Mouse (Mus musculus) embryo, embryonic 10 days (tissue): ENCODE measurements at regions not wholly inside any gene's neighbourhood (a gene's known extent, or its start where the extent isn't known, plus 50 kb on each side); places are given as distances from the start of the nearest gene placed in this dataset.

Experiments
- DNase-seq: peaks from one replicate; pipeline ENCODE4 v3.0.0-alpha.2; 2015; ENCODE audit warnings: low spot score

DNA sequence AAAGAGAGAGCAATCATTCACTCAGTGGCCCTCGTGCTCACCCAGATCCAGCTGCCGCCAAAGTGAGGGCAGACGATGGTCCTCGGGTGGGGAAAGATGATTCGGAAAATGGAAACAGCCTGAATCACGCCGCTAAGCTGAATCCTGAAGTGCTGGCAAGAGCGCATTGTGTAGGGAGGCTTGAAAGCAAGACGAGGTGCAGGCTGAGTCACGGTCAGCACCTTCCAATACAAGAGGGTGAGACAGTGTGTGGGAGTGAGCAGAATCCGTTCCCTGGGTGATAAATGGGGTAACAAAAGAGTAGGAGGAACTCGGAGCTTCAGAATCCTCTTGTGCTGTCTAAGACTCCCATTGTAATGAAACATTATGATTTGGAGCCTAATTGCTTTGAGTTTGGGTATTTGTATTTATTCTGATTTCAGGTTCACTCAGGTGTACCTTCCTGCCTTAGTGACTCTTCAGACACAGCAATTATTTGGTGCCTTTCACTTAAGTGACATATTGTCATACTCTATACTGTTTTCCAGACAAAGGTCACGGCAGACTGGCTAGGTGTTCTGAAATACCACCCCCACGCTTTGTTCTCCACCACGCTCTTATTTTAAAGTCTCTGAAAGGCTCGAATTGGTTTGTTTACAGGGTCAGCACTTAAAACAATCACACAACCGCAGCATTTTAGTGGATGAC is 70.0 kb downstream of the Mbip start:
- no peak for DNase-seq

DNA sequence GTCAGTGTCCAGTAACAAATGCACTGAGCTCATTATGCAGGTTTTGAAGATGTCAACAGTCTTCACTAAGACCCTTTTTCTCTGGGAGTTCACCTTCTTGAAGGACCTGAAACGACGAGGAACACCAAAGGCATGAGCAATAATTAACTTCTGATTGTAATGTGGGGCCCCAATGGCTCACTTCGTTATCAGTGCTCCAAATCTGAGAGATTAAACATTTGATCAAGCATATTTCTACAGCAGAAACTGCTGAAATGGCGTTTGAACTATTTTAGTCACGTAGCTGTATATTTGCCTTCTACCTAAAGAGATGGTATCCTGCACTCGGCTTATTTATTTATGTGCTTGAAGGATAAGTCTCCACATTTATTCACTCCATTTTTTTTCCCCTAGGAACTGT is 80.6 kb downstream of the Mbip start:
- no peak for DNase-seq

DNA sequence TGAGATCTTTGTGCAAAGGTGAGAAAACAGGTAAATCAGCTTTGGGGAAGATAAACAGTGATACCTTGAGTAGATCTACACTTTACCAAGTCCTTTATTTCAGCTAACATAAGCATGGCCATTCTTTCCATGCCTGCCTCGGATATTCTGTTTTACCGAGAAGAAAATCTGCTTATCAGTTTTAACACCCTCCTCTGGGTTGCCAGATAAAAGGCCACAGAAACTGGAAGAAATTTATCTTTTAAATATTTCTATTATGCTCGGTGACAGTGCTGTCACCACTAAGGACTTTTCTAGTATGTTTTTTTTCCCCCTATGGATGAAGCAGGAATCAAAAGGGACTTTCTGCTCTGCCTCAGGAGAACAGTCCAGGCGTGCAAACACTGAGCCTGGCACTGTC is 84.2 kb downstream of the Mbip start:
- DNase-seq, result no peak

DNA sequence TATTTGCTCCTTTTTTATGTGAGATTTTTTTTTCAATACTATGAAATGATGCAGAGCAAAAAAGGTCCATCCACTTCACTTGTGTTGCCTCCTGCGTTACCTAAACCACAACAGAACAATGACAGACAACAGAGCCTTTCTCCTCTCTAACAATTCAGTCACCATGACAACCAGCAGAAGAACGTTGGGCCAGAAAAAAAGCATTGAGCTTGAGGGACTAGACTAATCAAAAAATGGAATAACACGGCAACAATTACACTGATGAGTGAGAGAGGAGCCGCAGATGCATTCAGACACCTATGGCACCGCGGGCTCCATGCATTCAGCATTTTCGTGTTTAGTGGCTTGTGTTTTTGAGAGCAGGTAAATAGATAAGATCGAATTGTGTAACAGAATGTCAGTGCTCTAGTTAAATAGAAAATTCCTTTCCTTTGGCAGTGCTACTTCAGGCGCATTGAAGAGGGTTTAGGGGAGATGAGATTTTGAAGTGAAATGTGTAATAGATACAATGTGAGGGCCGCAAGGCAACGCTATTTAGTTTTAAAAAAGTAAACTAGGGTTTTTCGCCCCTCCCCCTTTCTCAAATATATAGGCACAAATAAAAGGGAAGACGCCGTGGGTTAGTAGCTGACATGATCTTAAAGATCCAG is 87.2 kb downstream of the Mbip start:
- DNase-seq, result peak; percentile 78

DNA sequence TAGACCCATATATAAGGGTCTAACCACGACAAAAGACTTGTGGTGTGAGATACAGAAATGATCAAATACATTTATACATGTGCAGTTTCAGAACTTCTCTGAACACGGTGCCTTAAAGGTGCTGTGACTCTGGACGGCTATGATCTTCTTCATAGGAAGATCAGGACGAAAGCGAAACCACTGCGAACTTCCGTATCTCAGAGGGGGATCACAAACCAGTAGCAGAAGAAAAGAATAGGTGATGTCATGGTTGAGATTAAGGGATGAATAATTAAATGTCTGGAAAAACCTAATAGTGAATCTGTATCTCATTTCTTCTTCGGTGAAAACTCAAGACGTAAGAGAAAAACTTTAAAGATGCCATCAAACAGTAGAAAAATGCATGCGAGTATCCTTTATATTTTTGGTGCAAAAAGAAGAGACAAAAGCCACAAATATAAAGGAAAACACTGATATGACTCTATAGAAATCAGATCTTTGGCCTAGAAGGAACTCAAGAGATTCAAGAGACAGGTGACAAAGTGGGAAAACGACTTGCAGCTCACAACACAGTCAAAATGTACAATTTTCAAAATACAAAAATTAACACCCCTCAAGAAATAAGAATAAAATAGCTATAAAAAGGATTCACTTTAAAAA is 89.3 kb downstream of the Mbip start:
- no peak for DNase-seq

DNA sequence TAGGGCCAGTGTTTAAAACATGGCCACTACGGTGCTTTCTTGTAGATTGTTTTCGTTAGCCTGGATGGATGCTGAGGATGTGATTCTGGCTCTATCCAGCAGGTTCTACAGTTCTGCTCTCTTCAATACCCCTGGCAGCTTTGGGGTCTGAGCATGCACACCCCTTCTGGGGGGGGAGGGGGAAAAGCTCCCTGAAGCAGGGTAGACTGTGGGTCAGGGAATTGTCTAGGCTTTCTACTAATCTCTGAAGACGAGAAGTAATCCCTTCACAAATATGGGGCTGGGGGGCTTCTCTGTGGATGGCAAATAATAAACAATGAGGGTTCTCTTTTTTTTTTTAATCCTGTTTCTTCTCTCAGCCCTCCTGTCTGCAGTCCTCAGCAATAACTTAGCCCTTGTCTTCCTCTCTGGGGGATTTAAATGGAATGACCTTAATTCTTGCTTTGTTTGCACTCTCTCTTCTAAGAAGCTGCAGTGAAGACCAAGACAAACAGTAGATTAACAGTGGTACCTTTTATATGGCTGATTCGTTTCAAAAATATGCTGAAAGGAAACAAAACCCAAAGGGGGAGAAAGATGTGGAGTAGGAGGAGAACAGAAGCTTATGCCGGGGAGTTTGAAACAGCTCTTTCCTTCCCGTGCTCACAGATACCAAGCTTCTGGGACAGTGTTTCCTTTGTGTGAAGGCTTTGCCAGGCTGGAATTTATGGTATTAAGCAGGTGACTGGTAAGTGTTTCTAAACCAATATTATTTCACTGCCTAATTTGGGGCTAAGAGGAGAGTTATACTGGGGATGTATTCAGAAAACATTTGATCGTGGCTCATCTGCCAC is 92.9 kb downstream of the Mbip start:
- no peak for DNase-seq

DNA sequence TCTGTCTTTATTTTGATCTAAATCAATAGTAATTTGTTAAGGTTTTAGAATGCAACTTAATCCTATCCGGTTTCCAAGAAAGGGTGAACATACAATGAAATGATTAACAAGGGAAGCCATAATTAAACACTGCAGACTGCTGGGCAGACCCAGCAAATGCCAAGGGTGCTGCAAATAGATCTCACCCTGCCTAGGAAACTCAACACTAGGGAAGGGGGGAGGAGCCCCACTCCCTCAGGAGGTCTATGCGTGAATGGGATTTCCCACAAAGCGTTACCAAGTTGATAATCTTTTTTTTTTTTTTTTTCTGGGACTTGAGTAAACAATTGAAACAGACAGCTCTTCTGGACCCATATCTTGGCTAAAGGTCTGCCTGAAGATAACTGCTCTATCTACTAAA is 95.4 kb downstream of the Mbip start:
- DNase-seq, result no peak

DNA sequence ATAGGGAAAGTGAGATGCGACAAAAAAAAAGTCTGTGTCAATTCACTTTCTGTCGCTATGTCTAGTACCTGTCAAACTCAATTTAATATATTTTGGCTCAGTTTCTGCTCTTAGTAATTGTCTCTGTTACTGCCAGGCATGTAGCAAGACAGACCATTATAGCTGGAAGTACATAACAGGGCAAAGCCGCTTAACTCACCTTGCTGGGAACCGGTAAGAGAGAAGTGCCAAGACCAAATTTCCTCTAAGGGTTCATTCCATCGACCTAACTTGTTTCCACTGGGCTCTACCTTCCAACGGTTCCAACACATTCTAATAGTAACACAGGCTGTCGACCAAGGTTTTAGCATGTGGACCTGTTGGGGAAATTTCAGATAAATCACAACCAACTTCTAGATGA is 99.3 kb downstream of the Mbip start:
- no peak for DNase-seq

DNA sequence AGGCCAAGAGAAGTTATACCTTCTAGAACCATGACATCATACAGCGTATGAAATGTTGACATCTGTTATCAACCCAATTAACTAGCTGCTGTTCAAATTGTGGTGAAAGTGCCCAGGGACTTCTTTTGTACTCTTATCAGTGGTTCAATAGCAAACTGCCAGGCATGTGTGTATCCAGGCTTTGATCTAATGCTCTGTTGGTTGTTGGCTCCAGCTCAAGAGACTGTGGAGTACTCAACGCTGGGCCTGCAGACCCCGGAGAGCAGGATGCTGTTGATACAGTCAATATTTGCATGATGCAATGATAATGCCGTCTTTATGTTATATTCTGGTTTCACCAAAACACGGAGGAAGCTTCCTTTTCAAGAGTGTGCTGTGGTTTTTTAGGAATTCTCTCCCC is 102.9 kb downstream of the Mbip start:
- no peak for DNase-seq

DNA sequence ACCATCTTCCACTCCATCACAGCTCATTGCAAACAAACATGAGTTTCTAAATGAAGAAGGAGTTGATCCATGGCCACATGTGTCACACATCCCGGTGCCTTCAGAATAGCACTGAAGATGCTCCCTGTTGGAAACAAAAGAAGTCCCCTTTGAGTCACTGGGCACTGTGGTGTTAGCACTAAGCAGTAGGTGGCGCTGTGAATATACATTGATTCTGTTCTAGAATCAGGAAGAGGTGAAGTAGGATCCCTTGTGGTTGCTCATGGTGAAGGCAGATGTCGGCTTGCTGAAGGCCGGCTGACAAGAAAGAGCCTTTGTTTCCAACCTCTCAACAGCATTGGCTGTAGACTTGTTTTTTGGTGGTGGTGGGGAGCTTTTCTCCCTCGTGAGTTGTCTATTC is 104.0 kb downstream of the Mbip start:
- DNase-seq, result peak; percentile 87

DNA sequence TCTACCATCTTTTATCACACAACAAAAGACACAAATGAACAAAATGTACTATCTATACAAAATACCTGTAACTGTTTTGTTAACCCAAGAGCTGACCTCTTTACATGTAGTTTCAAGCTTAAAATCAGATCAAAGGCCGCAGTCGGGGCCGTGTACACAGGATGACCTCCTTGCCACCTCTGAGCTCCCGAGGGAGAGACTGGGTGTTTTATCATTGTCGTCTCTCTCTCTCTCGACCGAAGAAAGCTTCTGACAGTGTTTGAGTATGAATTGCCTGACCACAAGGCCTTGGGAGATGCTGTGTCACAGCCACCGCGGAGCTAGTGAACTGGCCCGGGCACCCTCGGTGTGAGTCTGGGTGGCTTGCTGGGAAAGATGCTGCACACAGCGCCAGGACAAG is 105.5 kb downstream of the Mbip start:
- DNase-seq, result peak; percentile 58

DNA sequence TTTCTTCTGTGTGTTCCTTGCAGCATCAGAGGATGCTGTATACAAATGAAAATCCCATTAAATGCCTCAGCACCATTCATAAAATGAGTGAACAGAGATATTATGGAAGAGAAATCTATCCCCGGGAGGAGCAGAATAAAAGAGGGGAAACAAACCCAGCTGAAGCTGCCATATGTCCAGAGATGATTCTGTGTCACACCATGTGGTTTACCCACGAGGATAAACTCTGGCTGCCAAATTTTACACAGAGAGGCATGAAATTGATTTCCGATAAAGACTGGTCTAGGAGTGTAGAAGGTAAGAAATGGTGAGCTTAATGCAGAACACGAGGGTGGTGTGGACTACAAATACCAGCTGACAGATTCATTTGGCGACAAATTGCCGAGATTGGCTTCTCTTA is 111.1 kb downstream of the Mbip start:
- DNase-seq, result no peak

DNA sequence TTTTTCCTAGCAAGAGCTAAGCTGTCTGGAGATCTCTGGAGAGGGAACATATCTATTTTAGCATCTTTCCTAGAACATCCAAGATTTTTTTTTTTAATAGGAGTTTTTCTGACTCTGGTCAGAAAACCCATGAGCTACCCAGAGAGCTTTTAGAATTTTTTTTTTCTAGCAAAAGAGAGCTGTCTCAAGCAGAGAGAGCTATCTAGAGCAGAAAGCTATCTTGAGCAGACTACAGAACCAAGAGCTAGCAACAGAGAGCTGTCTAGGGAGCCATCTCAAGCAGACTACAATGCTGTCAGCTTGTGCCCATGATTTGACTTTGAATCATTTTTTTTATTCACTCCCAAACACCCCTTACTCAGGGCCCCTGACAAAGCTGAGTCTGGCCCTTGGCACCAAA is 112.5 kb downstream of the Mbip start:
- DNase-seq, result no peak

DNA sequence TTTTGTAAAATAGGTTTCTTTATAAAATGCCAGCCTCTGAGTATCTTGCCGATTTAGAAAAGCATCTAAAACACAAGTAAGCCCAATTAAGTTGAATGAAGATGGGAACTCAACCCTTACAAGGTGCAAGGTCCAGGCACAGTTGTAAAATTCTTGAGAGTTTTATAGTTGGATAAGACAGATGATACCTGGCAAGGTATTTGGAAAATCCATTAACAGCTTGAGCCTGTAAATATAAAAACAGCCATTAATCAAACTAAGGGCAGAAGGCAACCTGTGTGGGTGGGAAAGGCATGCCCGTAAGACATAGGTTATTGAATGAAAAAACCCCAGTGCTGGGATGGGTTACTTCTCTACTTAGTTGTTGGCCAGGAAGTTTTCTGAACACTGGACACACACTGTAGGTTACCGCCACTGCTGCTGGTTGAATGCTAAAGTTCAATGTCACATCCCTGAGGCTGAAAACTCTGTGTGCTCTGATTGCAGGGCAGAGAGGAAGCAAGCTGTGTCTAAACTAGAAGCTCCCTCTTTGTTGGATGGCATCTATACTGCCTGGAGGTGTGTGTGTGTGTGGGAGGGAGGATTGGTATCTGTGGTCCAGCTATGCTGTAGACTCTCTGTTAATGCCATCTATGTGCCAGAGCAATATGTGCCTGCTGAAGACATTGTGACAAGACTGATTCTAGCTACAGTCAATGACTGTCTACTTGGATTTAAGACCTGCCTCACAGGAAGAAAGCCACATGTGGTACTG is 121.4 kb downstream of the Mbip start:
- DNase-seq, result no peak

DNA sequence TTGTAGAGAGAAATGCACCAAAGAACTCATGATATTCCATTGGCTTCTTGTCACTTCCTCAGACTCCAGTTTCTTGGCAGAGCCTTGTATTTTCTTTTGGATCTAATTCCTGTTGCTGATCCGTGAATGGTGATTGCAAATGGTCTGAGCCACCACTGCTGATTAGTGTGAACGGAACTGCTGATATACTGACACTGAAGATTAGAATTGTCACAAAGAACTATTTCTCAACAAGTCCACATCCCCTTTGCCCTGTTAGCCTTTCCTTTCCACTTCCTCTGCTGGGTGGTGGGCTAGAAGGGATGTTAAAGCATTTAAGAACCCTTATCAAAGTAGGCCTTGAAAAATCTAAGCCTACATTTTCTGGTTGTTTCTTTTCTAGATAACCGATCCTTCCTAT is 152.2 kb downstream of the Mbip start:
- DNase-seq, result no peak

DNA sequence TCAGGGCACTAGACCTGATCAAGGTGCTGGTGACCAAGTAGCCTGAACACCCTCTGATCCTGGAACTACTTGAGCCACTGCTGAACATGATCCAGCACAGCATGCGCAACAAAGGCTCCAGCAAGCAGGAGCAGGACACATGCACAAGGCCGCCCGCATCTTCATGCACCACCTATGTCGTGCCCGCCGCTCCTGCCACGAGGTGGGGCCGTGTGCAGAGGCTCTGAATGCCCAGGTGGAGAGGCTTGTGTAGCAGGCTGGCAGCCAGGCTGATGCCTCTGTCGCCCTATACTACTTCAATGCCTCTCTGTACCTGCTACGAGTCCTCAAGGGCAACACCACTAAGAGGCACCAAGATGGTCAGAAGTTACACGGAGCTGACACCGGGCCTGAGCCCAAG is 156.1 kb downstream of the Mbip start:
- DNase-seq, result no peak

DNA sequence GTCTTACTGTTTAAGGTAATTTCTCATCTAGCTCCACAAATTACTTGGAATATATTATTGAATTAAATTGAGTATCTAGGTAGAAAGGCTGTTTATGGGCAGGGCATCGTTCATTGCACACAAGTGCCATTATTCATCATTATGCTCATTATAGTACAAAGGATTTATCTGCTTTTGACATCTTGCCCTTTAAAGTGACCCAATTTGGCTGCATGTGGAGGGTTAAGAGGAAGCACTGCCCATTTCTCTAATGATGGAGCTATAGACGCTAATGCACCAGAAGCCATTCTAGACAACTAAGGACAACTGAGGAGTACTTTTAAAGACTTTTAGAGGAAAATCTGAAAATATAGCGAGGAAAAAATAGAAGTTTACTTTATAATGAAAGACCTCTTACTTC is 185.0 kb downstream of the Mbip start:
- DNase-seq, result no peak

DNA sequence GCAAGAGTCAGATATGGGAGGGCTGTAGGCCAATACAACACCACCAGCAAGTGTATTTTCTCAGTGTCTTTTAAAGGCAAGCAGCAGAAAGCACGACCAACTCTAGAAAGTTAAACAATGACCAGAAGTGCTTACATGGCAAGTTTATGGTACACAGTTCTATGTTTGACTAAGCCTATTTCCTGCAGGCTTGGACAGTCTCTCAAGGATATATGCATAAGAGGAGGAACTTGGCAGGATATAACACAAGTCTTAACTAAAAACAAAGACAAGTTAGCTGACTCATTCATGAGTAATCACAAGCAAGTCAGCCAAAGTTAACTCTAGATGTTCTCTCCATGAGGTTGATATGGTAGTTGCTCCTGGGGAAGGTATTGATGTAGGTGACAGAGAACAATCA is 201.3 kb downstream of the Mbip start:
- no peak for DNase-seq

DNA sequence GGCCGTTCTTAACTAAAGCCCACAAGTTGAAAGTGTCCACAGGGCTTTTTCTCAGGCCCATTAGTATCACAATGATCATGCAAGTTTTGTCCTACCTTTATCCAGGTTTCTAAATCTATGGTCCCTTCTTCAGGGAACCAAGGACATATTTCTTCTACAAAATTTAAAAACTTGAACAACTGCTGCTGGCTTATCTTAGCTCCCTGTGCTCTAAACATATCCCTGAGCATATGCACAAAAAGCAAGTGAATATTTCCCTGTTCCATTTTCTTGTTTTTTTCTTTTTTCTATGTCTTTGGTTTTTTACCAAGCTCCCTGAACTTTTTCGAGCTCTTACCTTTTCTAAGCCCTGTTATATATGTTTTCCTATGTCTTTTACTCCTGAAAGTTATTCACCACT is 201.9 kb downstream of the Mbip start:
- no peak for DNase-seq

DNA sequence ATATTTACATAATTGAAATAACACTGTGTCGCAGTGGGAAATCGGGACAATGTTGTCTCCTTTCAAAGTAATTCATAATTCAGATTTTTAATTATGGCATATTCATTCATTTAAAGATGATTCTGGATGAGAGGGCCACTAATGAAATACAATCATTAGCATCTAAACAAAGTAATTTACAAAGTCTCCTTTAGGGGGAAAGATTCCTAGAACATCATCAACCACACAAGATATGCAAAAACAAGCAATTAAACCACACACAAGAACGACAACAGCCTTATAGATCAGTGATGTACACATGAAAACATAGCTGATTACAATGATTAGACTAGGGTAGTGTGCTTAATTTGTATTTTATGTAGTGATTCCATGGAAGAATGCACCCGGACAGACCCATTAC is 231.2 kb downstream of the Mbip start:
- DNase-seq, result no peak

DNA sequence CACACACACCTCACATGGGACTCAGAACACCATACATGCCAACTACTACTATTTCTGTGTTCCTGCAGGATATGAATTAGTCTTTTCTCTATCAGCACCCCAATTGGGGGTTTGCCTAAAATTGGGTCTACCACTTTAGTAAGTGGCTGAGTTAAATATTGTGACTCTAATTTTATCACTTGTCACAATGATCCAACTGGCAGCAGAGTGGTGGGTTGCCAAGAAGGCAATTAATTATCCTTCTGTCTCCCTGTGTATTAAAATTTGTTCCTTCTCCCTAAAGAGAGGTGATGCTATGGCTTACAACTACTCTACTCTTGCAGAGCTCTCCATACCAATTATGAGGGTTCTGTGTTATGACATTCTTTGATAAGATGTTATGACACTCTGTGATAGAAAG is 245.3 kb downstream of the Brms1l start:
- DNase-seq, result no peak

DNA sequence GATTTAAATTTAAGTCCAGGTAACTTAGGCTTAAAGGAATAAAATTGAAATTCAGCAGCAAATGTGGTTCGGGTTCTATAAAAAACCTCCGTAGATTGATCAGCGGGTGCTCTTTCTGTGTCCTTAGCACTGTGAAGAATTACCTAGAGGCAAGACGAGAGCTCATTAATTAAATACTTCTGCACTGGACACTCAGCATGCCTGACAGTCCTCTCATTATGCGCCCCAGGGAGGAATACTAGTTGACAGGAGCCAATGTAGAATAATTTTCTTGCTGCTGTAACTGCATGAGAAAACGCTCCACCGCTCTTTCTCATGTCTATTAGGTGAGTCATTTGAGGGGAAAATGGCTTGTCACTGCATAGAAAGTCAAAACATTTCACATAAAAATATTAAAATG is 228.1 kb downstream of the Brms1l start:
- DNase-seq, result no peak
